Mouse (Mus musculus): ENCODE results near the gene Gemin6.
"Not testable (repeated sequence)": the region's sequence is repeated elsewhere in the genome, so short reads cannot be mapped to it uniquely, and the experiment has no call there.

DNA sequence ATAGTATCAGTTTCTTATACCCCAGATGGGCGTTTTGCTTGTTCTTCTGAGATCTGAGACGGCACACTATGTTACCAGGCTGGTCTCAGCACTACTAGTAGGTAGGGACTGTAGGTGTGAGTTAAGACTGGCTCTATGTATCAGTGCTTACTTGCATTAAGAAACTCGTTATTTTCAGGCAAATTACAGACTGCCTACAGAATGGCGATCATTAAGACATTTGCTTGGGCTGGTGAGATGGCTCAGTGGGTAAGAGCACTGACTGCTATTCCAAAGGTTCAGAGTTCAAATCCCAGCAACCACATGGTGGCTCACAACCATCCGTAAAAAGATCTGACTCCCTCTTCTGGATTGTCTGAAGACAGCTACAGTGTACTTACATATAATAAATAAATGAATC is 901 bp downstream of the Gemin6 start:
- TF ChIP-seq CTCF (IDR thresholded peaks at IDR 0.05; ENCODE audit: control insufficient read depth, insufficient read depth, insufficient replicate concordance, low read depth, low read length); POLR2A (IDR thresholded peaks at IDR 0.05; ENCODE audit: control insufficient read depth, low read depth, low read length): not testable (repeated sequence)

All from testis, adult 2 months (tissue).